Mouse (Mus musculus): ENCODE measurements around the gene Lsamp. TPM values are rescaled to one million over a fixed set of nuclear protein-coding genes. Genes with fewer than 3 reads are reported as not detected.

The Lsamp gene
- polyA plus RNA-seq, 1 experiment from 2014 or later: 1.3 TPM

GRCm38 (mm10) chr16:40307666-40308065 lies 323.5 kb downstream of the Lsamp start:
- Histone ChIP-seq H3K9me3 (ENCODE audit: control insufficient read depth, low read length) (no peaks in the 10 kb centered on the region), H3K4me2 (no peak overlapping the region), H3K36me3 (ENCODE audit: control insufficient read depth, insufficient read depth, low read length) (no peaks in the 10 kb centered on the region), H3K4me3 (ENCODE audit: low read depth, low read length) (no peak overlapping the region), H3K9ac (ENCODE audit: low read depth, low read length) (no peak overlapping the region), H3K4me1 (replicated peaks; ENCODE audit: control insufficient read depth, insufficient read depth, low read length) (no peaks in the 10 kb centered on the region), H3K27ac (ENCODE audit: low read depth, low read length) (no peak overlapping the region), H3K27me3 (replicated peaks; ENCODE audit: control insufficient read depth, insufficient read depth, low read length) (no peaks in the 10 kb centered on the region)
- DNase-seq (ENCODE audit: low spot score) (no peak), ATAC-seq (replicated peaks; ENCODE audit: low FRiP score) (no peak)
- WGBS: 75% methylated on average over 2 of the region's 2 CpGs

- H3K4me3 ChIP-seq (ENCODE audit: low read depth, low read length): no peak overlapping the region
- DNase-seq (ENCODE audit: low spot score): no peak
- H3K27me3 ChIP-seq (replicated peaks; ENCODE audit: control insufficient read depth, insufficient read depth, low read length): no peaks in the 10 kb centered on the region
- 87% methylated on average over 2 of the region's 2 CpGs for WGBS
- H3K4me2 ChIP-seq: no peak overlapping the region
- no peaks in the 10 kb centered on the region for H3K9me3 ChIP-seq (ENCODE audit: control insufficient read depth, low read length)
- no peak overlapping the region for H3K9ac ChIP-seq (ENCODE audit: low read depth, low read length)
- H3K27ac ChIP-seq (ENCODE audit: low read depth, low read length): no peak overlapping the region
- no peak for ATAC-seq (replicated peaks; ENCODE audit: low FRiP score)
- H3K36me3 ChIP-seq (ENCODE audit: control insufficient read depth, insufficient read depth, low read length): no peaks in the 10 kb centered on the region
- no peaks in the 10 kb centered on the region for H3K4me1 ChIP-seq (replicated peaks; ENCODE audit: control insufficient read depth, insufficient read depth, low read length)
Observed at GRCm38 (mm10) chr16:40316199-40316598, 332.0 kb downstream of the Lsamp start.

- Histone ChIP-seq H3K36me3 (ENCODE audit: control insufficient read depth, insufficient read depth, low read length) (no peaks in the 10 kb centered on the region), H3K9me3 (ENCODE audit: control insufficient read depth, low read length) (no peaks in the 10 kb centered on the region), H3K4me3 (ENCODE audit: low read depth, low read length) (no peak overlapping the region), H3K27me3 (replicated peaks; ENCODE audit: control insufficient read depth, insufficient read depth, low read length) (no peaks in the 10 kb centered on the region), H3K9ac (ENCODE audit: low read depth, low read length) (no peak overlapping the region), H3K4me2 (no peak overlapping the region), H3K4me1 (replicated peaks; ENCODE audit: control insufficient read depth, insufficient read depth, low read length) (no peaks in the 10 kb centered on the region), H3K27ac (ENCODE audit: low read depth, low read length) (no peak overlapping the region)
- DNase-seq (ENCODE audit: low spot score): no peak
- WGBS: 91% methylated on average over 3 of the region's 3 CpGs
- ATAC-seq (replicated peaks; ENCODE audit: low FRiP score): no peak
Observed at GRCm38 (mm10) chr16:40324811-40325210, 340.6 kb downstream of the Lsamp start.

- ATAC-seq (replicated peaks; ENCODE audit: low FRiP score) (no peak), DNase-seq (ENCODE audit: low spot score) (no peak)
- Histone ChIP-seq H3K27me3 (replicated peaks; ENCODE audit: control insufficient read depth, insufficient read depth, low read length) (no peaks in the 10 kb centered on the region), H3K9me3 (ENCODE audit: control insufficient read depth, low read length) (no peaks in the 10 kb centered on the region), H3K4me3 (ENCODE audit: low read depth, low read length) (no peak overlapping the region), H3K4me1 (replicated peaks; ENCODE audit: control insufficient read depth, insufficient read depth, low read length) (no peaks in the 10 kb centered on the region), H3K36me3 (ENCODE audit: control insufficient read depth, insufficient read depth, low read length) (no peaks in the 10 kb centered on the region), H3K9ac (ENCODE audit: low read depth, low read length) (no peak overlapping the region), H3K4me2 (no peak overlapping the region), H3K27ac (ENCODE audit: low read depth, low read length) (no peak overlapping the region)
- 72% methylated on average over 7 of the region's 7 CpGs for WGBS
Observed at GRCm38 (mm10) chr16:40328249-40328820, 344.2 kb downstream of the Lsamp start.

GRCm38 (mm10) chr16:40369677-40370076 lies 385.5 kb downstream of the Lsamp start:
- Histone ChIP-seq H3K27me3 (replicated peaks; ENCODE audit: control insufficient read depth, insufficient read depth, low read length) (no peaks in the 10 kb centered on the region), H3K27ac (ENCODE audit: low read depth, low read length) (no peak overlapping the region), H3K4me1 (replicated peaks; ENCODE audit: control insufficient read depth, insufficient read depth, low read length) (no peaks in the 10 kb centered on the region), H3K4me2 (no peak overlapping the region), H3K36me3 (ENCODE audit: control insufficient read depth, insufficient read depth, low read length) (no peaks in the 10 kb centered on the region), H3K4me3 (ENCODE audit: low read depth, low read length) (no peak overlapping the region), H3K9me3 (ENCODE audit: control insufficient read depth, low read length) (no peaks in the 10 kb centered on the region), H3K9ac (ENCODE audit: low read depth, low read length) (no peak overlapping the region)
- 84% methylated on average over 5 of the region's 5 CpGs for WGBS
- DNase-seq (ENCODE audit: low spot score): no peak
- ATAC-seq (replicated peaks; ENCODE audit: low FRiP score): no peak

GRCm38 (mm10) chr16:40371291-40371690 lies 387.1 kb downstream of the Lsamp start:
- no peak overlapping the region for H3K4me3 ChIP-seq (ENCODE audit: low read depth, low read length)
- WGBS: 80% methylated on average over 1 of the region's 1 CpGs
- no peaks in the 10 kb centered on the region for H3K9me3 ChIP-seq (ENCODE audit: control insufficient read depth, low read length)
- no peaks in the 10 kb centered on the region for H3K27me3 ChIP-seq (replicated peaks; ENCODE audit: control insufficient read depth, insufficient read depth, low read length)
- no peaks in the 10 kb centered on the region for H3K36me3 ChIP-seq (ENCODE audit: control insufficient read depth, insufficient read depth, low read length)
- no peak overlapping the region for H3K27ac ChIP-seq (ENCODE audit: low read depth, low read length)
- no peak overlapping the region for H3K9ac ChIP-seq (ENCODE audit: low read depth, low read length)
- H3K4me2 ChIP-seq: no peak overlapping the region
- ATAC-seq (replicated peaks; ENCODE audit: low FRiP score) (no peak), DNase-seq (ENCODE audit: low spot score) (no peak)
- no peaks in the 10 kb centered on the region for H3K4me1 ChIP-seq (replicated peaks; ENCODE audit: control insufficient read depth, insufficient read depth, low read length)

GRCm38 (mm10) chr16:40375314-40375713 lies 391.2 kb downstream of the Lsamp start:
- Histone ChIP-seq H3K27me3 (replicated peaks; ENCODE audit: control insufficient read depth, insufficient read depth, low read length) (no peaks in the 10 kb centered on the region), H3K36me3 (ENCODE audit: control insufficient read depth, insufficient read depth, low read length) (no peaks in the 10 kb centered on the region), H3K9me3 (ENCODE audit: control insufficient read depth, low read length) (no peaks in the 10 kb centered on the region), H3K4me1 (replicated peaks; ENCODE audit: control insufficient read depth, insufficient read depth, low read length) (no peaks in the 10 kb centered on the region), H3K4me3 (ENCODE audit: low read depth, low read length) (no peak overlapping the region), H3K27ac (ENCODE audit: low read depth, low read length) (no peak overlapping the region), H3K4me2 (no peak overlapping the region), H3K9ac (ENCODE audit: low read depth, low read length) (no peak overlapping the region)
- ATAC-seq (replicated peaks; ENCODE audit: low FRiP score): no peak
- 78% methylated on average over 4 of the region's 4 CpGs for WGBS
- DNase-seq (ENCODE audit: low spot score): no peak

- ATAC-seq (replicated peaks; ENCODE audit: low FRiP score) (no peak), DNase-seq (ENCODE audit: low spot score) (no peak)
- H3K9ac ChIP-seq (ENCODE audit: low read depth, low read length): no peak overlapping the region
- no peaks in the 10 kb centered on the region for H3K9me3 ChIP-seq (ENCODE audit: control insufficient read depth, low read length)
- H3K4me3 ChIP-seq (ENCODE audit: low read depth, low read length): no peak overlapping the region
- H3K4me2 ChIP-seq: no peak overlapping the region
- no peaks in the 10 kb centered on the region for H3K27me3 ChIP-seq (replicated peaks; ENCODE audit: control insufficient read depth, insufficient read depth, low read length)
- no peaks in the 10 kb centered on the region for H3K36me3 ChIP-seq (ENCODE audit: control insufficient read depth, insufficient read depth, low read length)
- no peak overlapping the region for H3K27ac ChIP-seq (ENCODE audit: low read depth, low read length)
- no peaks in the 10 kb centered on the region for H3K4me1 ChIP-seq (replicated peaks; ENCODE audit: control insufficient read depth, insufficient read depth, low read length)
- WGBS: 71% methylated on average over 6 of the region's 6 CpGs
Observed at GRCm38 (mm10) chr16:40377129-40377799, 393.1 kb downstream of the Lsamp start.

GRCm38 (mm10) chr16:40392106-40392505 lies 407.9 kb downstream of the Lsamp start:
- Histone ChIP-seq H3K4me2 (no peak overlapping the region), H3K27ac (ENCODE audit: low read depth, low read length) (no peak overlapping the region), H3K36me3 (ENCODE audit: control insufficient read depth, insufficient read depth, low read length) (no peaks in the 10 kb centered on the region), H3K27me3 (replicated peaks; ENCODE audit: control insufficient read depth, insufficient read depth, low read length) (no peaks in the 10 kb centered on the region), H3K4me1 (replicated peaks; ENCODE audit: control insufficient read depth, insufficient read depth, low read length) (no peaks in the 10 kb centered on the region), H3K4me3 (ENCODE audit: low read depth, low read length) (no peak overlapping the region), H3K9ac (ENCODE audit: low read depth, low read length) (no peak overlapping the region), H3K9me3 (ENCODE audit: control insufficient read depth, low read length) (no peaks in the 10 kb centered on the region)
- DNase-seq (ENCODE audit: low spot score) (no peak), ATAC-seq (replicated peaks; ENCODE audit: low FRiP score) (no peak)
- WGBS: 78% methylated on average over 4 of the region's 4 CpGs
